Mouse (Mus musculus): ENCODE data around the gene Maneal.

- TF ChIP-seq POLR2A (IDR thresholded peaks at IDR 0.05; ENCODE audit: insufficient read depth, low read depth, low read length) (no peak), CTCF (IDR thresholded peaks at IDR 0.05) (no peak), EP300 (IDR thresholded peaks at IDR 0.05; ENCODE audit: insufficient read depth, low read depth, low read length) (no peak)
Measured at GRCm38 (mm10) chr4:124811347-124811975, 50.5 kb downstream of the Maneal start.

Measured in heart, adult 2 months (tissue).